Mouse (Mus musculus) ZHBTc4 (cell line): ENCODE data around the gene Snrnp40.

Experiments
- DNase-seq: peaks from one replicate; pipeline ENCODE4 v3.0.0-alpha.2; 2011; ENCODE audit warnings: low read depth, low spot score

Snrnp40 gene

DNA sequence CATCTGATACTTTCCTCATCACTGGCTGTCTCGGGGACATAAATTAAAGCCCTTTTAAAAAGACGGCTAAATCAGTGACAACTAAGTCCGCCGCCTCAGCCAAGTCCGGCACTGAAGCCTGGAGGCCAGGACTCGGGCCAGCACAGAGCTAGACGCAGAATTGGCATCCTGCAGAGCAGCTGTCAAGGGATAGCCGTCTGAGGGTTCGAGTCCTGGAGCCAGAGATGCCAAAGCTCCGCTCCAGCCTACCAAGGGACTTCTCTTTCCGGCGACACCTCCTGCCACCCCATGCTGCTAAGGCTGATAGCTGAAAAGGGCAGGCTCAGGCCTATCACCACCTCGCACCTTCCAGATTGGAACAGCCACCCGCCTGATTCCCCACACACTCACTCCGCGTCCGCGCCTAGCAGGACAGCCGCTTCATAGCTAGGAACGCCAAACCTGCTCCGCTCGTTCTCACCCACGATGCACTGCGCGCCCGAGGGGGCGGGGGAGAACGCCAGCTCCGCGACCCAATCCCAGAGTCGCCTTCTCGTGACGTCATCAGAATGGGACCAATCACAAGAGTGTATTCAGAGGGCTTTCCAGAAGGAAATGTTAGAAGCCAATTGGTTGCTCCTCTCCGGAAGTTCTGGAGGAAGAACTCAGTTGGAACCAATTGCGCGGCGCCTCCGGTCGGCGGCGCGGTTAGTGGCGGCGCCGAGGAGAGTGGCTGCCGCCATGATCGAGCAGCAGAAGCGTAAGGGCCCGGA, at the start of gene Snrnp40, which contains the start of gene Zcchc17:
Gene Snrnp40, plus strand, starts transcription at position 647 of the 752 bp plus-strand sequence.
Gene Zcchc17, minus strand, starts transcription at position 458 of the 752 bp plus-strand sequence.
- peak; percentile 100 for DNase-seq

DNA sequence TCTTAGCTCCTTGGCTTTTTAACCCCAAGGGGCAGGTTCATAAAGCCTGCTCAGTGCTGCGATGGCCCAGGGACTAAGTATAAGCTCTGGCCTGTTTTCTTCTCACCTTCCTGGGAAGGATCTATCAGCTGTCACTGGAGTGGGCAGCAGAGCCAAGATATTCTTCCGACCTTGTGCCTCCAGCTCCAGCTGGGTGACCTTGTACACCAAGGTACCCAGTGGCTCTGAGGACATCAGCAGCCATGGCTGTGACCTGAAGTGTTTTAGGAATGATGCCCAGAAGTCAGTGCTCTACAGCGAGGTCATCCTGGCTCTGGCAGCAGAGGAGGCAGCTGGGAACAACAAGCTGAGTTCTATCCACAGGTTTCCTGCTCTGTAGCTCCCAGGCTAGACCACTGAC, 47.4 kb upstream of the Snrnp40 start:
- no peak for DNase-seq

- DNase-seq = no peak
These were observed 46.4 kb upstream of the Snrnp40 start for GRCm38 (mm10) chr4:130313552-130313951.

DNA sequence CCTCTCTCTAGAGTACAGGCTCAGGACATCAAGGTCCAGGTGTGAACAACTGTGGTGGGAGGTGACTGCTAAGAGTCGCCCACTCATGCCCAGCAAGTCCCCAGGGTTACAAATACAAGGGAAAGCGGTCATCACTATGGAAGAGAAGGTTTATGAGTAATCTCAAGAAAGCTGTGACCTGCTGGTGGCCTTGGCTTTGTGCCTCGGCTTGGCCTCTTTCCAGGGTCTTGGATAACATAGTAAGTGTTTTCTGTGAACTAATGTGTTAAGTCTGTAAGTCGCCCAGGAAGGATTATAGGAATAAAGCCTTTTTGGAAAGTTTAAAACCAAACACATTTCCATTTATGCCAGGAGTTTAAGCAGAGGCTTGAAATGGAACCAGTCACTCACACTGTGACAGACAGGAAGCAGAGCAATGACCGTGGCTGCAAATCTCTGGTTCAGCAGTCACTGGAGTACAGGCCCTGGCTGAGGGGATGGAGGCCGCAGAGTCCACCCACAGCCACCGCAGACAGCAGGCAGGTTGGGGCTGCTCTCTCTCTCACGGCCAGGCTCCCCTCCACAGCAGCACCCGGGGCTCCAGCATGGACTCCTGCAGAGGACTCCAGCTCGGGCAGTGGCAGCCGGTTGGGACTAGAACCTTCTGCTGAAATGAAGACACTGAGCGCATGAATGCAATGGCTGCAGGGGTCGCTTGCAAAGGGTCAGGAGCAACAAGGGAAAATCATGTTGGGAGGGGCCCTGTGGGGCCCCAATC, 44.0 kb upstream of the Snrnp40 start:
- peak; percentile 25 for DNase-seq

DNA sequence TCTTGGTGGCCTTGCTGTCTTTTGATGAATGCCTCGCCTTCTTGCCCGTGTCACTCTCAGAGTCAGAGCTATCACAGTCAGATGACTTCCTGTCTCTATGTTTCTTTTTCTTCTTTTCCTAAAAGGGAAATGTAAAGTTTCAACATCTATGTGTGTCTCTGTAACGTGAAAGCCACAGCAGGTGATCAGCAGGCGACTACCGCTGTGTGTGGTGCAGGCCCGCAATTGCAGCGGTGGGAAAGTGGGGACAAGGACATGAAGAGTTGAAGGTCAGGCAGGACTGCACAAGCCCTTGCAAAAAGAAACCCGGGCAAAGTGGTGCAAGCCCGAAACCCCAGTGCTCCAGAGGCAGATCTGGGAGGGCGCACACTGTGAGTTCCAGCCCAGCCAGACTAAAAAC, 43.2 kb upstream of the Snrnp40 start:
- peak; percentile 57 for DNase-seq

DNA sequence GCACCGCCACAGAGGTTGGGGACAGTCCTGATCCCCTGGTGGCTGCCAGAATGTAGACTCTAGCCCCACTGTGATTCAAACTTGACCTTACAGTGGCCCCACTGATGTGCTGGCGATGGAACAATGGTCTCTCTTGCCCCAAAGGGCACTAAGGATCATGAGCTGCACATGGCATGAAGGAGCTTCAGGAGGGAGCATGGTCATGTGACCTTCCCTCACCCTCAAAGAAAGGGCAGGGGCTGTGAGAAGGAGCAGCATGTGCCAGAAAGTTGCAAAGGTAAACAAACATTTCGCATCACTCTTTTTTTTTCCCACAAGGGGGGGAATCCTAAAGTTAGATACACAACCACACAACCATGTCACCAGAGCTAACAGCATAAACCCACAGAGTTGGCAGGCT, 41.8 kb upstream of the Snrnp40 start:
- no peak for DNase-seq

DNA sequence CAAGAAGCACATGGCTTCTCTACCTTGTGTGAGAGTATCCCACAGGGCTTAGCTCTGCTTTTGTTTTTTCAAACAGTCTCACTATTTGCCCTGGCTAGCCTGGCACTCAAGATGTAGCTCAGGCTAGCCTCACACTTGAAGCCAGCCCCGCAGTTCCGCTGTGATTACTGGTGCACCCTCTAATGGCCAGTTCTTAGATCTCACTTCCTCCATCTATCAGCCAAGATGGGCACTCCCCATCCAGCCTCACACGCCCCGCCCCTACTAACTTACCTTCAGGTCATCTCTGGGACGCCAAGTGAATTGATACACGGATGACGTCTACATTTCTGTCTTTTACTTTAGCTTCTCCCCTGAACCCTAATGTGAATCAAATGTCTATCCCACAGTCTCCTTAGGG, 40.4 kb upstream of the Snrnp40 start:
- peak; percentile 52 for DNase-seq

DNA sequence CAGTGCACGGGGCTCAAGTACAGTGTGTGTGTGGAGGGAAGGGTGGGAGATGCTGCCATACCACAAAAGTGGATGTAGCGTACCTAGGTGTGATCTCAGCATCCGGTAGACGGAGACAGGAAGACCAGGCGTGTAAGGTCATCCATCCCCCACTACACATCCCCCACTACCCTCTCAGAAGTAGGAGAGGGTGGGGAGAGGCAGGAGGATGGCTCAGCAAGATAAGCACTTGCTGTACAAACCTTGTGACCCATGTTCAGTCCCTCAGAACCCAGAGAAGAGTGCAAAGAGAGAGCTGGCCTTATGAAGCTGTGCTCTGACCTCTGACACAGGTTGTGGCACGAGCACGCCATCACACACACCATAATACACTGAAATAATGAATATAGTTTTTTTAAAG, 38.3 kb upstream of the Snrnp40 start:
- DNase-seq = no peak

GRCm38 (mm10) chr4:130322567-130322966, 37.4 kb upstream of the Snrnp40 start:
- DNase-seq = no peak

DNA sequence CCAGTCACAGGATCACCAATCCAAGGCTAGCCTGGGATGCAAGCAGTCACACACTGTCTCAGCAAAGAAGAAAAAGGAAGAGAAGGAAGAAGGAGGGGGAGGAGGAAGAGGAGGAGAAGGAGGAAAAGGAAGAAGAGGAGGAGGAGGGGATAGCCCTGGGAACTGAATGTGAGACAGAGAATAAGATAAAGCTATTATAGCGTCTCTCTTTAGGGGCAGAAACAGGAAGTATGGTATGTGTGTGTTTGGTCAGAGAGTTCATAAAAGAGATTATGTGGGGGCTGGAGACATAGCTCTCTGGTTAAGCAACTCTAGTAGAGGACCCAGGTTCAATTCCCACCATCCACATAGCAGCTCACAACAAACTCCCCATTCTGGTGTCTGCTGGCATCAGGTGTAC, 36.8 kb upstream of the Snrnp40 start:
- no peak for DNase-seq

DNA sequence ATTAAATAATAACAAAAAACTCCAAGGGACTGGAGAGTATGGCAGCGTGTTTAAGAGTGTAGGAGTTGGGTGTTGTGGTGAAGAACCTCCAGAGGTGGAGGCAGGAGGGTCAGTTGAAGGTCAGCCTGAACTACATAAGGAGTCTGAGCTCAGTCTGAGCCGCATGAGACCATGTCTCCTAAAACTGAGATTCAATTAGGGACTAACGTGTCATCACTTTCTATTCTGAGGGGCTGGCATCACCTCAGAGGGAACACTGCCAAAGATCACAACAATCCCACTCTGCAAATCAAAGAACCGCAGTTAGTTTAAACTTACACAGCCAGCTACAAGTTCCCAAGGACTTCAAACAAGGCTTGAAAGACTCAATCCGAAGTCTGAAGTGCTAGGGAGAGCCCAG, 36.3 kb upstream of the Snrnp40 start:
- DNase-seq = no peak

DNA sequence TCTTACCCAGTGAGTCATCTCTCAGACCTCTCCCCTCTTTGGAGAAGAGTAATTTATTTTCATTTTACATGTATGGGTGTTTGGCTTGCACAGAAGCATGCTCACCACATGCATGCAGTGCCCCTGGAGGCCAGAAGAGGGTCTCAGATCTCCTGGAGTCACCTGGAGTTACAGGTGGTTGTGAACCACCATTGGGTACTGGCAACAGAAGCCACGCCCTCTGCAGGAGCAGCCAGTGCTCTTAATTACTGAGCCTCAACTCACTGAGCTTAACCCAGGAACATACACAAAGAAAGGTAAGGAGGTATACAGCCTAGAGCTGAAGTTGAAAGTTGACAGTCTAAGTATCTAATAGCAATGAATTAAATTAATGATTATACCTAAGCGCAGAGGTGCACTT, 34.5 kb upstream of the Snrnp40 start:
- peak; percentile 51 for DNase-seq

GRCm38 (mm10) chr4:130327366-130327765, 32.6 kb upstream of the Snrnp40 start:
- DNase-seq = no peak

DNA sequence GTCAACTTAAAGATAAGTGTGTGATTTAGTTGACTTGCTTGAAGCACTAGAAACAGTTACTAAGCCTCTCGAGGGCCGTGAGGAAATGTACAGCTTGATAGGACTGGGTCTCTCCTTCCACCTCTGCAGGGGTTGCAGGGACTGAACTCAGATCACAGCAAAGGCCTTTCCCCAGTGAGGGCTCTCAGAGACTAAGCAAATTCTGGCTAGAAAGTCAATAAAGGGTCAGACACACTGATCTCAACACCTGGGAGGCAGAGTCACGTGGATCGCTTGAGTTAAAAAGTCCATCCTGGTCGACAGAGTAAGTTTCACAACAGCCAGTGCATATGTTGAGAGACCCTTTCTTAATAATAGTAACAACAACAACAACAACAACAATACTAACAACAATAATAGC, 24.1 kb upstream of the Snrnp40 start:
- no peak for DNase-seq

DNA sequence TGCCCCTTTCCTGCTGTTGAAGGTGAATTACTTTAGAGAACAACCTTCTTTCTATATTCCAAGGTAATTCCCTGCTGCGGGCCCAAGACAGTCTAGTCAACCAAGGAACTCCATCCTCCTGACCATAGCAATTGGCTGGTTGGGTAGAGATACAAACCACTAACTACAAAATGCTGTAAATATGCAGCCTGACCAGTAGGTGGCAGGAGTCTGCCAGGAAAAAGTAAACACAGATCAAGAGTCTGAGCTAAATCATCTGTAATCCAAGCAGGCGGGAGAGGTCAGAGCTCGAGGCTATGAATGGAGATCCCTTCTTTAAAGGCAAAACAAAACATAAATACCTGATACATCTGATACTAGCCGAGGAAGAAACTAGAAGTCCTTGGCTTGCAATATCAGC, 18.2 kb upstream of the Snrnp40 start:
- DNase-seq = peak; percentile 76

- peak; percentile 58 for DNase-seq
These were observed 10.3 kb upstream of the Snrnp40 start for GRCm38 (mm10) chr4:130349666-130350065.

- no peak for DNase-seq
These were observed 9.1 kb upstream of the Snrnp40 start for GRCm38 (mm10) chr4:130350690-130351422.

- no peak for DNase-seq
These were observed 7.3 kb upstream of the Snrnp40 start for GRCm38 (mm10) chr4:130352588-130352987.

DNA sequence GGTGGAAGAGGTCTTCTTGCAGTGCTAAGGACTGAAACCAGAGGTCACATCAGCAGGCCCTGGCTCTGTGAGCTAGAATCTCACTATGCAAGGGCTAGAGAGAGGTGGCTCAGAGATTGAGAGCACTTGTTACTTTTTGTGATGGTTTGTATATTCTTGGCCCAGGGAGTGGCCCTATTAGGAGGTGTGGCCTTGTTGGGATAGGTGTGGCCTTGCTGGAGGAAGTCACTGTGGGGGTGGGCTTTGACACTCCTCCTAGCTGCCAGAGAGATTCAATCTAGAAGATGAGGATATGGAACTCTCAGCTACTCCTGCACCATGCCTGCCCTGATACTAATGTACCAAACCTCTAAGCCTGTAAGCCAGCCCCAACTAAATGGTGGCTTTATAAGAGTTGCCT, 2.0 kb upstream of the Snrnp40 start:
- peak; percentile 88 for DNase-seq

- no peak for DNase-seq
These were observed 282 bp downstream of the Snrnp40 start for GRCm38 (mm10) chr4:130360238-130360590.

GRCm38 (mm10) chr4:130376675-130377074, 16.7 kb downstream of the Snrnp40 start:
- no peak for DNase-seq

- DNase-seq = no peak
These were observed 17.6 kb downstream of the Snrnp40 start for GRCm38 (mm10) chr4:130377500-130377899.
